Mouse (Mus musculus): ENCODE data around the gene Scn1a.

- TF ChIP-seq NELFE (IDR thresholded peaks at IDR 0.05; ENCODE audit: low read depth, low read length) = no peak
- no peak for TF ChIP-seq TBP (conservative IDR thresholded peaks at IDR 0.05; ENCODE audit: low read depth, low read length)
- no peak for TF ChIP-seq CTCF (conservative IDR thresholded peaks at IDR 0.05 in 1 of 2, IDR thresholded peaks at IDR 0.05 in 1 of 2; ENCODE audit: low read depth in 2 of 2, low read length in 2 of 2)
- TF ChIP-seq HCFC1 (IDR thresholded peaks at IDR 0.05; ENCODE audit: low read depth, low read length) = no peak
- no peak for TF ChIP-seq MAX (IDR thresholded peaks at IDR 0.05; ENCODE audit: low read length)
- TF ChIP-seq TCF12 (IDR thresholded peaks at IDR 0.05; ENCODE audit: low read depth, low read length) = no peak
- TF ChIP-seq POLR2A (IDR thresholded peaks at IDR 0.05; ENCODE audit: low read depth, low read length) = no peak
- no peak for TF ChIP-seq ZMIZ1 (IDR thresholded peaks at IDR 0.05; ENCODE audit: low read depth, low read length)
- no peak for TF ChIP-seq GABPA (IDR thresholded peaks at IDR 0.05; ENCODE audit: insufficient replicate concordance, low read depth, low read length)
Measured at GRCm38 (mm10) chr2:66439764-66440471, 722 bp downstream of the Scn1a start.
